Mouse (Mus musculus) midbrain, embryonic 16.5 days (tissue): ENCODE results near the gene Tpst2. TPM values are rescaled to one million over a fixed set of nuclear protein-coding genes. Genes with fewer than 3 reads are reported as not detected.

Experiments used
- ATAC-seq: fragments of 200-750 bp; cut with Nextera tagmentation; 2 replicates; pipeline ENCODE4 v1.8.0; 2017; ENCODE audit warnings: moderate TSS enrichment
- H3K27ac ChIP-seq: fragments of 300-500 bp; sonication (generic); 2 replicates; pipeline ENCODE4 v1.5.1; 2014; ENCODE audit warnings: mild to moderate bottlenecking, low read length, mixed read lengths
- H3K27me3 ChIP-seq: fragments of 300-500 bp; sonication (generic); 2 replicates; pipeline ENCODE4 v1.6.1; 2014; ENCODE audit warnings: low read depth, low read length, mixed read lengths; ENCODE audit not compliant: control insufficient read depth, insufficient read depth
- H3K36me3 ChIP-seq: fragments of 300-500 bp; sonication (generic); 2 replicates; pipeline ENCODE4 v1.6.1; 2014; ENCODE audit warnings: mild to moderate bottlenecking, low read length, moderate library complexity, mixed read lengths; ENCODE audit not compliant: control insufficient read depth, insufficient read depth
- H3K4me1 ChIP-seq: fragments of 300-500 bp; sonication (generic); 2 replicates; pipeline ENCODE4 v1.6.1; 2014; ENCODE audit warnings: mild to moderate bottlenecking, low read length, mixed read lengths; ENCODE audit not compliant: control insufficient read depth, insufficient read depth
- H3K4me2 ChIP-seq: fragments of 300-500 bp; sonication (generic); 2 replicates; pipeline ENCODE4 v1.6.1; 2014; ENCODE audit warnings: mild to moderate bottlenecking, low read length, mixed read lengths
- H3K4me3 ChIP-seq: fragments of 300-500 bp; sonication (generic); 2 replicates; pipeline ENCODE4 v1.5.1; 2014; ENCODE audit warnings: low read depth, mild to moderate bottlenecking, low read length, moderate library complexity, mixed read lengths
- H3K9ac ChIP-seq: fragments of 300-500 bp; sonication (generic); 2 replicates; pipeline ENCODE4 v1.6.1; 2014; ENCODE audit warnings: low read depth, low read length, mixed read lengths
- H3K9me3 ChIP-seq: fragments of 300-500 bp; sonication (generic); replicated peaks from 2 replicates; pipeline ENCODE4 v1.6.1; 2014; ENCODE audit warnings: mild to moderate bottlenecking, low read length, mixed read lengths; ENCODE audit not compliant: control insufficient read depth, poor library complexity, severe bottlenecking
- WGBS: fragments of 180-500 bp; shearing (Covaris S2); extraction: QIAGEN DNeasy Blood & Tissue Kit; methylation state at CpG from one replicate; pipeline ENCODE4 v1.1.7; 2014; 5-methylcytosine and 5-hydroxymethylcytosine counted together
- polyA plus RNA-seq: library from polyadenylated mRNA; unstranded; fragments of >200 nt; fragmentation: Nextera tagmentation; extraction: Ambion mirVana; gene quantifications from 2 replicates; pipeline ENCODE4 v1.2.1, GENCODE M21; 2015

Tpst2 gene
- polyA plus RNA-seq, 1 experiment from 2014 or later, result 34.5 TPM

- 86% methylated on average over 11 of the region's 11 CpGs for WGBS
Observed at GRCm38 (mm10) chr5:112249106-112249505, 27.4 kb upstream of the Tpst2 start.

DNA sequence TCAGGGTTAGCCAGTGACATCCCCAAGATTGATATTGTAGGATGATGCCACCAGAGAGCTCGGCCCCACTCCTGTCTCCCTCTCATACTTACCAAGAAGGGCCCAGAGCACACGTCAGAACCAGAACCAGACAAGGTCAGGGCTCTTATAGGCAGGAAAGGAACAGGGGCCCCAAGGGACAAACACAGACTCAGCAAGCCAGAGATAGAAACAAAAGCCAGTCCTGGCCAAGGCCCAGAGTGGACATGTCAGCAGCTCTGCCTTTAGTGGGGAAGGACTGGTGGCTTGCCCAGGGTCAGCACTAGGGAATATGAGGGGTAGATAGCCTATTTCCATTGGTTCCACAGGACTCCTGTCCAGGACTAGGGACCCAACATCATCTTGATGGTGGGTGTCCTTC lies 24.1 kb upstream of the Tpst2 start, which contains the start of gene Cryba4:
Gene Cryba4, minus strand, starts transcription at position 119 of the 400 bp plus-strand sequence.
- ATAC-seq, result no peak
- WGBS, result 70% methylated on average over 2 of the region's 2 CpGs
- Histone ChIP-seq H3K27me3 (no peaks in the 10 kb centered on the region), H3K4me2 (no peak within 1 kb of the TSS), H3K4me3 (no peak within 1 kb of the TSS), H3K4me1 (peaks cover 4% of the 10 kb centered on the region; the same call in 1 of the 2 replicates), H3K27ac (no peak within 1 kb of the TSS), H3K9me3 (no peaks in the 10 kb centered on the region), H3K36me3 (no peaks in the 10 kb centered on the region), H3K9ac (no peak within 1 kb of the TSS)

More at GRCm38 (mm10) chr5:112249106-112249505, 27.4 kb upstream of the Tpst2 start:
- no peak overlapping the region for H3K4me3 ChIP-seq
- no peak overlapping the region for H3K27ac ChIP-seq
- no peaks in the 10 kb centered on the region for H3K36me3 ChIP-seq
- ATAC-seq, result no peak
- peaks cover 4% of the 10 kb centered on the region; the same call in 1 of the 2 replicates for H3K4me1 ChIP-seq
- H3K9me3 ChIP-seq, result no peaks in the 10 kb centered on the region
- no peak overlapping the region for H3K9ac ChIP-seq
- no peak overlapping the region for H3K4me2 ChIP-seq
- H3K27me3 ChIP-seq, result no peaks in the 10 kb centered on the region

GRCm38 (mm10) chr5:112253169-112253568 lies 23.3 kb upstream of the Tpst2 start:
- Histone ChIP-seq H3K9ac (no peak overlapping the region), H3K4me2 (no peak overlapping the region), H3K4me3 (no peak overlapping the region), H3K36me3 (no peaks in the 10 kb centered on the region), H3K4me1 (peaks cover 4% of the 10 kb centered on the region; the same call in 1 of the 2 replicates), H3K27me3 (no peaks in the 10 kb centered on the region), H3K9me3 (no peaks in the 10 kb centered on the region), H3K27ac (no peak overlapping the region)
- 16% methylated on average over 8 of the region's 8 CpGs for WGBS
- no peak for ATAC-seq

DNA sequence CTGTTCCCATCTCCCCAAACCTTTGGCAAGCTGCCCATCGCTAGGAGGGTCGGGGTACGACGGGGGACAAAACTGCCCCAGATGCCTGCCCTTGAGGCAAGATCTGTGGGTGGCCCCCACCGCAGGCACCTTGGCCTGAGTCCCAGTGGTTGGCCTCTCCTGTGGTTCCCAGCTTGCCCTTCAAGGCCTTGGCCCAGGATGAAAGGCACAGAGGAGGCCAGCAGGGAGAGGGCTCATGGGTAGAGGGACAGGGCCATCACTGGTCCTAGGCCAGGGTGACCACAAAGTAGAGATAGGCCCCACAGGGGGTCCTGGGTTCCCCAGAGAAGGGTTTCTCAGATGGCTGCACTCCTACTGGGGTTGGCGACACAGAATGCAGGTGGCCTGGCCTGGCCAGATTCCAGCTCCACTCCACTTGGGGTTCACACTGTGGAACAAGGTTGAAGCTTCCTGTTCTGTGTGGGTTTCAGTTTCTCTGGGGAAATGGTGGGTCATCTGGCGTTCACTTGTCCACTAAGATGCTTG lies 22.1 kb upstream of the Tpst2 start:
- Histone ChIP-seq H3K36me3 (no peaks in the 10 kb centered on the region), H3K4me3 (no peak overlapping the region), H3K27me3 (no peaks in the 10 kb centered on the region), H3K4me2 (no peak overlapping the region), H3K9me3 (no peaks in the 10 kb centered on the region), H3K9ac (no peak overlapping the region), H3K4me1 (peaks cover 4% of the 10 kb centered on the region; the same call in 1 of the 2 replicates), H3K27ac (no peak overlapping the region)
- WGBS, result 65% methylated on average over 7 of the region's 7 CpGs
- ATAC-seq, result no peak; the same call in 1 of the 2 replicates

GRCm38 (mm10) chr5:112255426-112255825 lies 21.1 kb upstream of the Tpst2 start, which contains the start of gene Crybb1:
TSS of gene Crybb1 (plus strand) at chr5:112255815.
- H3K4me2 ChIP-seq, result no peak within 1 kb of the TSS
- no peak for ATAC-seq
- H3K27ac ChIP-seq, result no peak within 1 kb of the TSS; the same call in 1 of the 2 replicates
- H3K4me3 ChIP-seq, result no peak within 1 kb of the TSS
- no peaks in the 10 kb centered on the region for H3K27me3 ChIP-seq
- H3K4me1 ChIP-seq, result peaks cover 4% of the 10 kb centered on the region; the same call in 1 of the 2 replicates
- 44% methylated on average over 3 of the region's 3 CpGs for WGBS
- H3K9ac ChIP-seq, result no peak within 1 kb of the TSS
- H3K36me3 ChIP-seq, result no peaks in the 10 kb centered on the region
- H3K9me3 ChIP-seq, result no peaks in the 10 kb centered on the region

- 71% methylated on average over 9 of the region's 9 CpGs for WGBS
- ATAC-seq, result no peak
Observed at GRCm38 (mm10) chr5:112256457-112256856, 20.0 kb upstream of the Tpst2 start.

DNA sequence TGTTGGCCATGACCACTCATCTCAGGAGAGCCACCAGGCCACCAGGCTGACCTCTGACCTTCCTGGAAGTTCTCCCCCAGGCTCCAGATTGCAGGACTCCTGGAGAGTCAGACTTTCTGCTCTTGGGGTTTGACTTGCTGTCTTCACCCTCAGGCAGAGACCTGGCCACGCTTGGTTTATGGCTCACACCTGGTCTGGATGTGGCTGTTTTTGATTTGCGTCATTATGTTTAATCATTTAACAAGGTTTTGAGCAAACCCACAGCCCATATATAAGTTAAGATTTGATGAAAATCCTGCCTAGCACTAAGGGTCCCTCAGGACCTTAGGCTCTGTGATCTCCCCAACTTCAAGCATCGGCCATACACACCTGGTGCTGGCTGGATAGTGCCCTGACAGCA lies 18.6 kb upstream of the Tpst2 start:
- no peaks in the 10 kb centered on the region for H3K36me3 ChIP-seq
- no peak for ATAC-seq
- H3K9me3 ChIP-seq, result no peaks in the 10 kb centered on the region
- 86% methylated on average over 3 of the region's 3 CpGs for WGBS
- H3K4me1 ChIP-seq, result peaks cover 3% of the 10 kb centered on the region; the same call in 1 of the 2 replicates
- H3K4me3 ChIP-seq, result no peak overlapping the region
- no peak overlapping the region for H3K4me2 ChIP-seq
- H3K27ac ChIP-seq, result no peak overlapping the region
- H3K27me3 ChIP-seq, result no peaks in the 10 kb centered on the region
- no peak overlapping the region for H3K9ac ChIP-seq

More at GRCm38 (mm10) chr5:112256457-112256856, 20.0 kb upstream of the Tpst2 start:
- Histone ChIP-seq H3K27ac (no peak overlapping the region), H3K4me3 (no peak overlapping the region), H3K9me3 (no peaks in the 10 kb centered on the region), H3K27me3 (no peaks in the 10 kb centered on the region), H3K9ac (no peak overlapping the region), H3K36me3 (no peaks in the 10 kb centered on the region), H3K4me2 (no peak overlapping the region), H3K4me1 (peaks cover 4% of the 10 kb centered on the region; the same call in 1 of the 2 replicates)

GRCm38 (mm10) chr5:112259862-112260650 lies 16.4 kb upstream of the Tpst2 start:
- WGBS, result 91% methylated on average over 16 of the region's 16 CpGs
- no peak overlapping the region for H3K9ac ChIP-seq
- no peak for ATAC-seq

DNA sequence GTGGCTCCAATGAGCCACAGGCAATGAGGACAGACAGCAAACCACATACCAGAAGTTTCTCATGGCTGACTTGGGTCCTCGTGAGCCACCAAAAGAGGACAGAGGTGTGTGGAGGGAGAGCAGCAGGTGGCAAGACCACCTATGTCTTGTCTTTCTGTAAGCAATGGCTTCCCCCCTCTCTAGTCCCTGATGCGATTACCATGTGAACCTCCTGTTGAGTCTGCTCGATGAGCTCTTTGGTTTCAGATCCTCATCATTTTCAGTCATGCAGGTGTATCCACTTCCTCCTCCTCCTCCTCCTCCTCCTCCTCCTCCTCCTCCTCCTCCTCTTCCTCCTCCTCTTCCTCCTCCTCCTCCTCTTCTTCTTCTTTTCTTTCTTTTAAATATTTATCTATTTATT lies 15.7 kb upstream of the Tpst2 start:
- Histone ChIP-seq H3K27me3 (no peaks in the 10 kb centered on the region), H3K4me2 (no peak overlapping the region)
- ATAC-seq, result no peak

More at GRCm38 (mm10) chr5:112259862-112260650, 16.4 kb upstream of the Tpst2 start:
- Histone ChIP-seq H3K4me1 (no peaks in the 10 kb centered on the region), H3K9me3 (no peaks in the 10 kb centered on the region), H3K4me3 (no peak overlapping the region), H3K27ac (no peak overlapping the region), H3K4me2 (no peak overlapping the region), H3K36me3 (no peaks in the 10 kb centered on the region), H3K27me3 (no peaks in the 10 kb centered on the region)

More for the DNA sequence above, 15.7 kb upstream of the Tpst2 start:
- no peaks in the 10 kb centered on the region for H3K9me3 ChIP-seq
- H3K9ac ChIP-seq, result no peak overlapping the region
- no peaks in the 10 kb centered on the region for H3K36me3 ChIP-seq
- no peak overlapping the region for H3K4me3 ChIP-seq
- no peak overlapping the region for H3K27ac ChIP-seq
- WGBS, result 89% methylated on average over 3 of the region's 3 CpGs
- no peaks in the 10 kb centered on the region; the same call in 1 of the 2 replicates for H3K4me1 ChIP-seq
